Mouse (Mus musculus): Measurements from ENCODE around the gene Agk.

The Agk gene

DNA sequence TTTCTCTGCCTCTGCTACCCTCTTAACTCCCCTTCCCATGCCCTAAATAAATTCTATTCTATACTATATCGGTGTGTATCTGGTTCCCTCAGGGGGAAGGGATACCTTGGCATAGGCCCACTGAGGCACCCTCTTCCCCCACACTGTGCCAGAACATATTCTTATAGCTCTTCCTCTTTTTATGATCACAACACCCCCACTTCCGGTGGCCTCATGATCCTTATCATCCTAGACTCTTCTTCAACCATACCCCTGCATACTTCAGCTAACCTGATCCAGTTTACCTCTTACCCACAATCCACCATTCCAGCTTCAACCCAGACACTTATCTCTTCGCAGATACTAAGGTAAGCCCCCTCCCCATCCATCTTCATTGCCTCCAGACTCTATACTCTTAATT lies 86.1 kb downstream of the Agk start:
- no peak for DNase-seq (ENCODE audit: low spot score)

DNA sequence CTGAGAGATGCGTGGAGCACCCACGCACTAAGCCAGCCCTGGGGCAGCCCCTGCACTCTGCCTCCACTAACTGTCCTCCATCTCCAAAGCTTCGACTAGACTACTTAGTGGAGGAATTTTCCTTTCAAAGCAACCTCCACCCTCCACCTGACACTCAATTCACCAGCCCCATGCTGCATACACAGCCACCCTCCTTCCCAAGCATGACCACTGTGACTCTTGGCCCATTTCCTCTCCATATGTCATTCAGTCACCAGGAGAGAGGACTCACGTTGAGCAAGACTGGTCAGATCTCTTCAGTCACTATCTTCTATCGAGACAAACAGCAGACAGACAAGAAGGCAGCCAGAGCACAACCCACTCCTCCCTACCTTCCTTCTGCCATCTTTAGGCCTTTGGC lies 88.1 kb downstream of the Agk start:
- DNase-seq (ENCODE audit: low spot score), result no peak

DNA sequence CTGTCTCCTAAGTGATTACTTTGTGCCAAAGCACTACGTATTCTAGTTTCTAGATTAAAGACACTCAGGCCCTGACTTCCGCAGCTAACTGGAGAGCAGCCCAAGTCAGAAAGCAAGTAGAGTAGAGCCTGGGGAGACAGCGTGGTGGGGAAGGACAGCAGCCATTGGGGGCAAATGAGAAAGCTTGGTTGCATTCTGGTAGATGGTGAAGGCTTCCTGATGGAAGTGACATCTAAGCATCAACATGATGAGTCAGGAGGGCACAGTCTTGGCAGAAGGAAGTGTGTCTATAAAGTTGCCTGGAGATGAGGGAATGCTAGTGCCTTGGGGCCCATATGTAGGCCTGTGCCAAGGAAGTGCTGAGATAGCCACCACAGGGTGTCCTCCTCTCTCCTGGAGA lies 88.6 kb downstream of the Agk start:
- DNase-seq (ENCODE audit: low spot score), result no peak

DNA sequence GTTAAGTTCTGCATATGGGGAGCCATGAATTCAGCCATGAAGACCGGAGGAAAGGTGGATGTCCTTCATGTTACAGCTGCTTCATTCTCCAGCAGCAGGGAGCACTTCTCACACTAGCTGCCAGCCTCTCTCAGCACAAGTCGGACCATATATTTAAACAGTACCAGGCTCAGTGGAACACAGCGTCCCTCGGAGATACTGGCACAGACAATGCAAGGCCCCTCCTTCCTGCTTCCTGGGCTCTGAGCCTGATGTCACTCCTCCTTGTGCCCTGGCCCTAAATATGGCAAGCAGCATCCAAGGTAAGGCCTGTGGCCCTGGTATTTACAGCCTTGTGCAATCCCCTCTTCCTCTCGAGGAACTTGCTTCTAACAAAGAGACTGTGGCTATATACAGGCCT lies 90.8 kb downstream of the Agk start:
- DNase-seq (ENCODE audit: low spot score), result no peak

DNA sequence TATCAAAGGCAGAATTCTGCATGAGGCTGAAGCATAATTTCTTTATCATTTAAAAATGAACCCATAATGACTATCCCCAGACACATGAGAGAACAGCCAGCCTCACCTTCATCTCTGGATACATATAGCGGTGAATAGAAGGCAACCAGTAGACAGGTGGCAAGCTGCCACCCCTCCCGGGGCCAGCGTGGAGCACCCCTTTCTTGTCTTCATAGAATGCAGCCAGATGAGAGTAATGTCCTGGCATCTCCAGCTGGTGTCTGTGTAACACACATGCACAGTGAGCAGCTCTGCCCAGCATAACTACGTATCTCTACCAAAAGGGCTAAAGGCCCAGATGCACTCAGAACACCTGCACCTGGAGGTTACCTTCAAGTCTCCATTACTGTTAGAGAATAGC lies 93.4 kb downstream of the Agk start:
- DNase-seq (ENCODE audit: low spot score), result no peak

DNA sequence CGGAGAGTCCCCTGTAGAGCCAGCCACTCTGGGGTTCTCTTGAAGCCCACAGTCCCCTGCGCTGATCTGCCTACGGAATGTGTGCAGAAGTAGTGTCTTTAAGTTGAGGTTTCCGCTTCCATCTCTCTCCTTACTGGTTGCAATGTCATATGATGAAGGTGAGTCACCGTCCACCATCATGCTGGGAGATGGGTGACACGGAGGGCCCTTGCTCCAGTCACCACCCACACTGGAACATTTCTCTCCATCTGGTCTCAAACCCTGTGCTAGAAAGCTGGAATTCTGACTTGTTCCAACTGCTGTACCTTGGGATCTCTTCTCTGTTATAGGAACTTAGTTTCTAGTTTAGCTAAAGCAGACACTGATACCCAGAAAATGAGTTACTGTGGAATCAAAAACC lies 96.1 kb downstream of the Agk start:
- no peak for DNase-seq (ENCODE audit: low spot score)

DNA sequence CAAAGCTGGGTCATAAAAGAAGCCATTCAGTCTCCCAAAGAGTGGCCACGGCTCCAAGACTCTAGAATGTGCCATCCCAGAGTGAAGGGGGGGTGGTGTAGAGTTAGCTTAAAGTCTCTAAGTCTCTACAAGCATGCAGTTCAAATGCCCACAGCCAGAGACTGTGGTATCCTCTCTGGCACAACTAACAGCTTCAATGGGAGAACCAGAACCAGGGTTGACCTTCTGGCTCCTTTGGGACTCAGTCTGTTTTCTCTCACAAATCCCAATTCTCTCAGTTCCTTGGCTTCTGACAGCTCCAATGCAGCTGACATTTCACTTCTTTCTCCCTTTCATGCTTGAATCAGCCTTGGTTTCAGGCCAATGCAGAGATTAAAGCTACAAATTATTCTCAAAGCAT lies 98.0 kb downstream of the Agk start:
- DNase-seq (ENCODE audit: low spot score), result no peak

DNA sequence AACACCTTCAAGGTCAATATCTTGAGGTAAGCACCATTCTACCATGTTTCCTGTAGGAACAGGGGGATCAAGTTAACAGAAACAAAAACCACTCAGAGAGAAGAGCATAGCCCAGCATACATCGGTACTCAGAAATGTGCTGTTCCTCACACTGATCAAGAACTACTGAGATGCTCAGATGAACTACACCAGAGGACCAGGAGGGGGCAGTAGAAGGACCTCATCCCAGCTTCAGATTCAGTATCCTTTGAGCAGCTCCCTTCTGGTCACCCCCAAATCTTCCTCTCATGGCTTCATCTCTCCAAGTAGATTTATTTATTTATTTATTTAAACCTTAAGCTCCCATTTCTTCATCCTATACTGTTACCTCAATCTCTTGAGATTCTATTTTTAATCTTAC lies 98.8 kb downstream of the Agk start:
- DNase-seq (ENCODE audit: low spot score), result no peak

DNA sequence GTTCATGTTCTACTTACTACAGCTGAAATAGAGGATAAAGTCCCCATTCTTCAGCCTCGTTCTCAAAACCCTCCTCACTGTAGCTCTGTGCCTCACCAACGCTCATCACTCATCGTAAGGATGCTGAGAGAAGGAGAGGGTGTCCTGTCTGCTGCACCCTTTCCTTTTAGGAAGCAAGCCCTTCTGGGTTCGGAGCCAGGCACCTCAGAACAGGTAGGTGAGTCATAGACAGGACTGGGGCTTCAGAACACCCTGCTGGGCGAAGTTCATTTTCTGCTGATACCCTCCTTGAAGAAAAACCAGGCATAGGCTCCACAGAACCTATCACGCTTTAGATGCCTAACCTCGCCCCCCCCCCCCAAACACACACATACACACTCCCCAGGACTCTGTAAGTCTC lies 102.5 kb downstream of the Agk start:
- DNase-seq (ENCODE audit: low spot score), result no peak

DNA sequence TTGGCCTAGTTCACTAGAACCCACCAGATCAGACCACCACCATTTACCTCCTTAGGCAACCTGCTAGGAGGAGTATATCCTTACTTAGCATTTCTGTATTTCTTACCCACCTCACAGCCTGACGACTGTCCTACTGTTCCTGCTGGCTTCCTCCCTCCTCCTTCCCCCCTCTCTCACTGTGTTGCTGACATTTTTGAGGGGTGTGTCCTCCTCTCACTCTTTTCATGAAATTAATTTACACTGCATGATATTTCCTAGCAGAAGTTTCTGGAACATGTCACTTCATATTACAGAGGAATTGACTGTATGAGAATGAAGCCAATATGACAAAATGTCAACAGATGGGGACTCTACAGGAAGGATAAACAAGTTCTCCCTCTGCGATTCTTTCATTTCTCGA lies 103.7 kb downstream of the Agk start:
- no peak for DNase-seq (ENCODE audit: low spot score)

DNA sequence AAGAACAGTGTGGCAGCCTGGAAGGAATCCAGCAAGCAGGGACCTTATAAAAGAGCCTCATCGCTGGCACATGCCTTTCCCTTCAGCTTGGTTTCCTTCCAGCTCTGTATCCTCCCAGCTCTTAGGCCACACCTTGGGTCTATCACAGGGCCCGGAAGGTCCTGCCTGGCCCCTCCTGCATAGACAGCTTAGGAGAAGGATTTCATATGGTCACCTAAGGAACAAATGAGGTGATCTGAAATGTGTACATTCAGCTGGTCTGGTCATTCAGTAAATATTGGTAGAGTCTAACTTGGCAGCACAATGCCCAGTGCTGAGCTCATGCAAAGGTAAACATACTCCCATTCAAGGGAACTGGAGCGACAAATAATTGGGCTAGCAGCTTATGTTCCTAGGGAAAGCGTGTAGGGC lies 104.6 kb downstream of the Agk start:
- DNase-seq (ENCODE audit: low spot score), result no peak

DNA sequence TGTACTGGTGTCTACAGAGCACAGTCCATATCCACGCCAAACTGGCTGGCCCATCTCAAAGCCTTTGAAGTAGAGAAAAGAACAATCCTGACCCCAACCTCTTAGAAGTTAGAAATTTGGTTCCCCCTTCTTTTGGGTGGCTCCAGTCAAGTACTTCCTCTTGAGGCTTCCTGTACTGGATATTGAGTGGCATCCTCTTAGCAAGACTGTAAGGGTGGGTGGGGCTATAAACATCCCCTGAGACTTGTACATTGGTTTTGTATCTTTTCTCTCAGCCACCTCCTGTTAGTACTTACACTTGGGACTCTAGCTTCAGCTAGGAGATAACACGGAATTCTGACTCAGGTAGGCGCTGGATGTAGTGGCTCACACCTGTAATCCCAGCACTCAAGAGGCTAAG lies 105.3 kb downstream of the Agk start:
- DNase-seq (ENCODE audit: low spot score), result no peak

DNA sequence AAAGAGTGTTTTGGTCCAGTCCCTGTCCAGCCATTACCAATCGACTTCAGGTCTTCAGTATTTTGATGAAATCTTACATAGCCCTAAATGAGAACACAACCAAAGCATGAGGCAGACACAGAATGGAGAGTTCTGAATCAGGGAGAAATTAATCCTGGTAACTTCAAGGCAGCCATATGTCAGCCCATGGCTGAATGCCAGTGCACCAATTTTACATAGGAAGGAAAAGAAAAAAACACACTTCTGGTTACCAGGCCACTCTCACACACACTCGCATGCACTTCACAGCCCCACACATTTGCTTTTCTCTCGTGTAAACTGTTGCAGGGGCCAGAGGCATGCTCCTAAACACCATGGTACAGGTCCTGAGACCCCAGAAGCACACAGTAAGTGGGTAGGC lies 105.9 kb downstream of the Agk start:
- no peak for DNase-seq (ENCODE audit: low spot score)

DNA sequence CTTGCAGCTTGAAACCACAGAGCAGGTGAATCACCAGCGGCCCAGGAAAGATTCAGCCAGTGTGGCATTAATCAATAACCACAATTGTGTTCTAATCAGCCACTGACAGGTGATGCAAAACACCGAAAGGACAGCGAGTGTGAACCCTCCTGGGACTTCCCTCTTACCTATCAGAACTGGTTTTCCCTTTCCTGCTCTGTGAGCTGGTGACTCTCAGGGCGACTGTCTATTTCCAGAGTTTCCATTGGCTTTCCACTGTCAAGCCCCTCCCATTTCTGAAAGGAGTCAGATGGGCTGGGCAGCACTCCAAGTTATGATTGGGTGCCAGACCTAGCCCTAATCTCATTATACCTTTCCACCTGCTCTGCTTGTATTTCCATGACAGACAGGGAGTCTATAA lies 106.4 kb downstream of the Agk start:
- no peak for DNase-seq (ENCODE audit: low spot score)

DNA sequence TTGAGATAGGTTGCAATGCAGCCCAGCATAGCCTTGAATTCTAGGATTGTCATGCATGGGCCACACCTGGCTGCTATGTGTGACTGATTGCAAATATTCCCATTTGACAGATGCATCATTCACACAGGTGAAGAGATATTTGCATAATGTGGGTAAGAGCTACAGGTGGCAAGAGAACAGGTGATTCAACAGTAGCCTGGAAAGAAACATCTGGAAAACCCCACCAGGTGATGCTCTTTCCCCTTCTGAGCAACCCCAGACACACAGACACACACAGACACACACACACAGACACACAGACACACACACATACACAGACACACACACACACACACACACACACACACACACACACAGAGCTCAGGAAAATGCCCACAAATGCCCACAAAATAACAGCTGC lies 106.8 kb downstream of the Agk start:
- no peak for DNase-seq (ENCODE audit: low spot score)

DNA sequence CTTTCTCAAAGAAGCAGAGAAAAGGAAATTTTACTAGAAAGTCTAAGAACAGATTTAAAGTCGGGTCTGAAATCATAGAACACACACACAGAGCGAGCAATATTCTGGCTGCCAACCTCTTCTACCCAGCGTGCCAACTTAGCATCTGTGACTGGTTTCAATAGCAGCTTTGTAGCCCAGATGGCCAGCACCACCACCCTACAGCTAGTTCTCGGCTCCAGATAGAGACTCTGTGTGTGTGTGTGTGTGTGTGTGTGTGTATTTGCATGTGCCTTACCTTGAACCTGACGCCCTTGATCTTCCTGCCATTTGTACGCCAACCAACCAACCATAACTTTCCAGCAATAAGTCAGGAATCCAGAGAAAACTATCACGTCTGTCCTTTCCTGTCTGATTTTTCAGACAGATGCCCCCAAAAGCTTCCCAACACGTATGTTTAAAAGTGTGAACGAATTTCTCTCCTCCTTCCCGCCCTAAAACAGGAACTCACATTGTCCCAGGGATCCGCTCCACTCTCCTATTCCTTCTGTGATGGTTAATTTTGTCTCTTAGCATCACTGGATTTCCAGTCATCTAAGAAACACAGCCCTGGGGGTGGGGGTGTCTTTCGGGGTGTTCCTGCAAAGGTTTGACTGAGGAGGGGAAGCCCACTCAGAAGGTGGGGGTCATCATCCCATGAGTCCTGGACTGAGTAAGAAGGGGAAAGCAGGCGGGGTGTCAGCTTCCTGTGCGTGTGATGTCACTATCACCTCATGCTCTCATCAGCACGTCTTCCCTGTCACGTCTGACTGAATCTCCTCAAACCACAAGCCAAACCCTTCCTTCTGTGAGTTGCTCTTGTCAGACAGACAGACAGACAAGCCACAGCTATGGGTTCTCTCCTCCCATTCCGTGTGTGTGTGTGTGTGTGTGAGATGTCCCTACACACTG lies 107.6 kb downstream of the Agk start:
- no peak for DNase-seq (ENCODE audit: low spot score)

DNA sequence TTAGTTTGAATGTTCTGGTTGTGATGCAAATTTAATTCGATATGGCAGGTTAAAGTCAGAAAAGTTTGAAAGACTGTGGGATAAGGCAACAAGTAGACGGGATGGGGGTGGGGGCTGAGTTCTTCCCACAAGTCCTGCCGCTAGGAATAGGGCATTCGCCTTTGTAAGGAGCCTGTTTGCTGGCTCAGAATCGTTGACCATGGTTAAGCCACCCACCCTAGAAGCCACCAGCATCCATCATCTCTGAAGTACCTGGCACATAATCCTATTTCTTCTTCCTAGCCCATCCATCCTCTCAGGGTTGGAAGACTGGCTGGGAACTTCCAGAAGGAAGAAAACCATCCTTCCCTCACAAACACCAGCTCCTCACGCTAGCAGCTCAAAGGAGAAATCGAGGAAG lies 109.7 kb downstream of the Agk start:
- DNase-seq (ENCODE audit: low spot score), result no peak

DNA sequence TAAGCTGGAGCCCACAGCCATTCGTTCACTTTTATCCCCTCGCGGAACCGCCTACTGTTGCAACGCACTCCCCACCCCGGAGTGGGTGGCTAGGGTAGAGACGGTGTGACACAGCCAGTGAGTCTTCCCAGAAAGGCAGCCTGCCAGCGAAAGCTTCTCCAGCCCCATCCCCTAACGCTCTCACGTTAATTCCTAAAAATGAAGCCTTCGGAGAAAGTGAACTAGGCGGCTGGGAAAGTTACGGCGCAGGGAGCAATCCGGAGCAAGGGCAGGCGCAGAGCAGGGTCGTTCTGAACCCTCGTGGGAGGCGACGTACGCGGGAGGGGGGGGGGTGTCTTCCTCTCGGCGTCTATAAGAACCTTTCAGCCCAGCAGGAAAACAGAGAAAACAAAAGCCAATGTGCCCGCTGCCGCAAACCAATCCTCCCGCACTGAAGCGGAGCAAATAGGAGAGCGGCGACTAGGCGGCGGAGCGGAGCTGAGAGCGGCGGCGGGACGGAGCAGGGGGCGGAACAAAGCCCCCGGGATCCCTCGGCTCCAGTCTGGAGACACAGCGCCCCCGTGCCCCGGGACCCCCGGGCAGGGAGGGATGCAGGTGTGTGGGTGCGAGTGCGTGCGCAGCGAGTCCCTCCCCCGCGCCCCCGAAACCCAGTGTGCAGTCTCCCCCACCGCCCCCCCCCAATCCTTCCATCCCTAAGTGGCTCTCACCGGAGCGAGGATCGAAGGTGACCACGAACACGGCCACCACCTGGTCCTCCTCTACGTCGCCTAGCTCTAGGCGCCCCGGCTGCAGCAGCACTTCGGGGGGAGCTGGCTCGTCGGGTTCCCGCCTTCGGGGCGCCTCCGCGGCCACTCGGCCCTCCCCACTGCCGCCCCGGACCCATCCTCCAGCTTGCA lies 110.4 kb downstream of the Agk start:
- peak; percentile 10 for DNase-seq (ENCODE audit: low spot score)

DNA sequence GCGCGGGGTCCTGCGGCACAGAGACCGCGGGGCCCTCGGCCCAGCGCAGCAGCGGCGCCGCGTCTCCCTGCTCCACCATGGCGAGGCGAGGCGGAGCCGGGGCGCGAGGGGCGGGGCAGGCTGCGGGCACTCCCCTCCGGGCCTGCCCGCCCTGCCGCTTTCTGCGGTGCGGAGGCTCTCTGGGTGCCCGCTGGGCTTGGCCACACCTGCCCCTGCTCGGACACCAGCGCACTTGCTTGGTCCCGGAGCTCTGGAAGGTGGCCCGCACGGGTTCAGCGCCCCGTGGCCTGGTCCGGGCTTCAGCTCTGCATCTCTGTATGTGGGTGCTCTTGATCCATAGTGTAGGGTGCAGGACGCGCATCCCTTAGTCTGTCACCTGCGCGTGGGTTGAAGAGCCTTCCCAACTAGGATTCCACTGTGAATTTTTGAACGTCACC lies 111.1 kb downstream of the Agk start, which contains the start of gene E330009J07Rik:
Gene E330009J07Rik (minus strand): TSS at position 89 of the 437 bp plus-strand sequence.
- DNase-seq (ENCODE audit: low spot score), result peak; percentile 69

DNA sequence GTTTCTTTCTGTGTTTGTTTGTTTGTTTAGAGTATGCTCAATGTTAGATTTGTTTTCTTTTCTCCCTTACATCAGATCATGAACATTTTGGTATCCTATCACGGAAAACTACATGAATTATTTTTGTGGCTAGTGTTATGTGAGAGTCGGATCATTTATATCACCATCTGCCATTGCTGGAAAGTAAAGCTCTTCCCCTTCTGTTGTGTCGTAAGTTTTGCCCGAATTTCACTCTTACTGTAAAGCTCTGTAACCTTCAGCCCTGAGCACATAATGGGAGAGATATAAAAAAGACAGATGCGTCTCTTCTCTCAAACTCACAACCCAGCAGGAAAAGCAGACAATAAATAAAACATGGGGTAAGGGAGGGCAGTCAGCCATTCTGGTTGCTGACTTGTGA lies 114.0 kb downstream of the Agk start, which contains the start of gene Wee2:
Gene Wee2 (plus strand): TSS at position 153 of the 400 bp plus-strand sequence.
- no peak for DNase-seq (ENCODE audit: low spot score)

DNA sequence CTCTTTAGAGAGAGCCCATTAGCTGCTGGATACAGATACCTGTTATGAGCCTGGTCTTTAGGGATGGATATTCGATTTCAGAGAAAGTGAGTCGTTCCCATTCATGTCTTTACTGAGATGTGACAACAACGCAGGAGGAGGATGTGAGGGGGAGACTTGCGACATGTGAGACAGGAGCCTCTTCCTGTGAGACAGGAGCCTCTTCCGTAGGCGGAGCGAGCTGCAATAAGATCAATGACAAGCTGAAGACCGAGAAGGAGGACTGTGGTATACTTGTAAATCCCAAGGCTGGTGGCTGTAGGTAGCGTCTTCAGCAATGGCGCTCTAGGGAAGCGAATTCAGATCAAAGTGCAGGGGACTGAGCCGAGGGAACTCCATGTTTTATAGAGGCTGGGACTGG lies 114.8 kb downstream of the Agk start:
- no peak for DNase-seq (ENCODE audit: low spot score)

DNA sequence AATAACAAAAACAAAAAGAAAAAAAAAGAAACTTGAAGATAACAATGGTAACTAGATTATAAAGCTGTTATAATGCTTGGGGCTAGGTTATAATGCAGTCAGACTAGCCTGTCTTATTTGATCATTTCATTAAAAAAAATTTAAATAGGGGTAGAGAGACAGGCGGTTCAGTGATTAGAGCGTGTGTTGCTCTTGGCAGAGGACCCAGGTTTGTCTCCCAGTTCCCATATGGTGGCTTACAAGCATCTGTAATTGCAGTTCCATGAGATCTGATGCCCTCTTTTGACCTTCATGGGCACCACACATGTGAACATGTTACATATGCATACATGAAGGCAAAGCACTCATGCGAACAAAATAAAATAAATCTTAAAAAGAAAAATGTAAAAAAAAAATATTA lies 116.3 kb downstream of the Agk start:
- DNase-seq (ENCODE audit: low spot score), result no peak

DNA sequence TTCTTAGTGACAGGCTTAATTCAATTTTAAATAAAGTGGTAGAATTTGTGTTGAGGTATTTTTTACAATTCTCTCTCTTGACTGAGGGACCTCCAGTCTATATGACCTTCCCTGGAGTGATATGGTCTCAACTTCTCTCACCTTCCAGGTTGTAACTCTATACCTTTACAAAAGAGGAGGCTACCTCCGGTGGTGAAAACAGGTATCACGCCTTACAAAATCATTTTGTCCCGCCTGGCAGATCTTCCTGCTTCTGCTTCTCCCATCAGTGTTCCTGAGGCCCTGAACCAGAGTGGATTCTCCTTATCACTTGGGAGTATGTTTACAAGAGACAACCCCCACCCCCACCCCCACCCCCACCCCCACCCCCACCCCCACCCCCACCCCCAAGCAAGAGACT lies 116.8 kb downstream of the Agk start:
- DNase-seq (ENCODE audit: low spot score), result no peak

Measured in ovary, postnatal 10 days (tissue).